Mouse (Mus musculus): ENCODE measurements at regions not wholly inside any gene's neighbourhood (a gene's known extent, or its start where the extent isn't known, plus 50 kb on each side); places are given as distances from the start of the nearest gene placed in this dataset.

DNA sequence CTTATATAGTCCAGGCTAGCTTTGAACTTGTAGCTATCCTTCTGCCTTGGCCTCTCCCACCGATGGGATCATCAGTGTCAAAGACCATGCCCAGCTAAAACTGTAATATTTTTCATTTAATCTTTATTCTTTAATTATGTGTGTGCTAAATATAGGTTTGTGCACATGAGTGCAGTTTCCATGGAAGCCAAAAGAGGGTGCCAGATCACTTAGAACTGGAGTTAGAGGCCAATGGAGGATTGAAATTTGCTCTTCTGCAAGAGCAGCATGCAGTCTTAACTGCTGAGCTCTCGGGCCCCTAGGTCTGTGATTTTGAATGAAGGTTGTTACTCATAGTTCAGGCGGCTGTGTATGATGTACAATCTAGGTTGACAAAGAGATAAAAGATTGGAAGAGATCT is 66.6 kb upstream of the Slc22a22 start:
- DNase-seq (ENCODE audit: low spot score): no peak

DNA sequence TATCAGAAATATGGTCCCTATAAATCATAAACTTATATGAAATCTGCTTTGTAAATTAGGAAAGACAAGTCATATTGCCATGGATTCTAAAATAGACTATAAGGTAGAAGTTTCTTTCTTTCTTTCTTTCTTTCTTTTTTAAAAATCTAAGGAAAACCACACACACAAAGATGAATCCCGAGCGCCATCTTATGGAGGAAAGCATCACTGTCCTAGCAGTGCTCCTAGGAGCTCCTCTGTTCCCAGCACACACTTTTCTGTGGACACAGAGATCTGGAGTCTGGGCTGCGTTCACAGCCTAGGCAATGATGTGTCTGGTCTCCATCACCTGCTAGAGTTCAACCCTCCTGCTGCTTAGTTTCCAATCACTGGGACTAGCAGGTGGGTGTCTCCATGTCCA is 65.2 kb upstream of the Slc22a22 start:
- no peak for DNase-seq (ENCODE audit: low spot score)

DNA sequence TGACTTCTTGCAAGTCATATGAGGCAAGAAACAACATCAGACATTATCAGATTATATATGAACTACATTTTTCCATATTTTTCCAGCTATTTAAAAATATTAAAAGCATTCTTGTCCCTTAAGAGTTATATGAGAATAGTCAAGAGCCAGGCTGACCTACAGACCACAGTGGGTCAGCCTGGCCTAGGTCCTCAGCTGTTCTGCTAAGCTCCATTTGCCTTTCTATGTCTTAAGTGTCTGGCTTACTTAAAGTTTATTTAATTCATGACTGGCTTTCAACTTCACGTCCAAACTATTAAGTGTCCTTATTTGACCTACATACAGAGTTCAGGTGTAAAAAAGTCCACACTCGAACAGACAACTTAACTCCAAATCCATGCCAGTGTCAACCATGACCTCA is 58.1 kb upstream of the Slc22a22 start:
- no peak for DNase-seq (ENCODE audit: low spot score)
